Mouse (Mus musculus) erythroblast, embryonic 14.5 days (primary cell): ENCODE results near the gene Tex14.

ENCODE experiments used
- GATA1 ChIP-seq: IDR thresholded peaks from 2 replicates; pipeline ENCODE4 v1.6.1; 2012; ENCODE audit warnings: low read length, inconsistent platforms, mixed read lengths
- TAL1 ChIP-seq: IDR thresholded peaks from 3 replicates; pipeline ENCODE4 v1.6.1; 2012; ENCODE audit warnings: low read length, inconsistent platforms, mixed read lengths

DNA sequence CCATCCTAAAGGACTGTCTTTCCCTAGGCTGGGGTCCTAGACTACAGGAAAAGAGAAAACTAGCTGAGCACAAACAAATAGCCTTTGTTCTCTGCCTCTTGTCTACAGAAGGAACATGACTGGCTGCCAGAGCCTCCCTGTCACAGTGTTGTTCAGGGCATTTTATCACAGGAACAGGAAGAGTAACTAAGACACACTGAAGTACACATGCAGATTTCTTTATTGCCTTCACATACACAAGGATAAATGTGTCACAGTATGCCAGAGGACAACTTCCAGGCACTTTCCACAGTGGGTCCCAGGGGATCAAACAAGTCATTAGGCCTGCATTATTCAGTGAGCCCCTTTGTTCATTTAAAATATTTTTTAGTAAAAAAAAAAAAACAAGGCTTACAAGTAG lies 119.9 kb downstream of the Tex14 start:
- TF ChIP-seq GATA1 (no peak), TAL1 (no peak)
